Mouse (Mus musculus): ENCODE measurements around the gene Ptger3. TPM values are rescaled to one million over a fixed set of nuclear protein-coding genes. Genes with fewer than 3 reads are reported as not detected.

Gene Ptger3
- 2.0 and 2.8 TPM in 2 replicates for polyA plus RNA-seq (2014; fragmentation: Nextera tagmentation; extraction: Ambion mirVana)

GRCm38 (mm10) chr3:157566725-157567565 is at the start of gene Ptger3:
Gene Ptger3 (plus strand): TSS chr3:157566892.
- H3K36me3 ChIP-seq (ENCODE audit: control insufficient read depth, insufficient read depth, low read length): no peaks in the 10 kb centered on the region
- 2% methylated on average over 81 of the region's 84 CpGs for WGBS (ENCODE audit: insufficient replicate concordance)
- H3K4me2 ChIP-seq: peak within 1 kb of the TSS; percentile 93
- ATAC-seq (replicated peaks; ENCODE audit: insufficient number of reproducible peaks, low FRiP score, low TSS enrichment): peak; percentile 53
- H3K4me3 ChIP-seq (ENCODE audit: low read depth, low read length): peak within 1 kb of the TSS; percentile 56
- peaks cover 32% of the 10 kb centered on the region for H3K27me3 ChIP-seq (ENCODE audit: control insufficient read depth, insufficient read depth, low read length)
- no peak within 1 kb of the TSS for H3K27ac ChIP-seq (ENCODE audit: low read depth, low read length)
- H3K9me3 ChIP-seq (replicated peaks; ENCODE audit: control insufficient read depth, low read length): no peaks in the 10 kb centered on the region
- peak within 1 kb of the TSS; percentile 39; the same call in 1 of the 2 replicates for H3K9ac ChIP-seq (ENCODE audit: low read depth, low read length)
- H3K4me1 ChIP-seq (ENCODE audit: control insufficient read depth, insufficient read depth, low read length): peaks cover 10% of the 10 kb centered on the region; the same call in 1 of the 2 replicates

GRCm38 (mm10) chr3:157517992-157518391 is 48.7 kb upstream of the Ptger3 start:
- Histone ChIP-seq H3K4me3 (ENCODE audit: low read depth, low read length) (no peak overlapping the region), H3K9me3 (replicated peaks; ENCODE audit: control insufficient read depth, low read length) (no peaks in the 10 kb centered on the region), H3K4me2 (no peak overlapping the region), H3K36me3 (ENCODE audit: control insufficient read depth, insufficient read depth, low read length) (no peaks in the 10 kb centered on the region), H3K9ac (ENCODE audit: low read depth, low read length) (no peak overlapping the region), H3K4me1 (ENCODE audit: control insufficient read depth, insufficient read depth, low read length) (peaks cover 10% of the 10 kb centered on the region), H3K27ac (ENCODE audit: low read depth, low read length) (0 out of 2 replicates have a peak overlapping the region, but pooled peaks have one; percentile 25), H3K27me3 (ENCODE audit: control insufficient read depth, insufficient read depth, low read length) (peaks cover 6% of the 10 kb centered on the region; the same call in 1 of the 2 replicates)
- ATAC-seq (replicated peaks; ENCODE audit: insufficient number of reproducible peaks, low FRiP score, low TSS enrichment): no peak
- WGBS (ENCODE audit: insufficient replicate concordance): 28% methylated on average over 2 of the region's 2 CpGs

DNA sequence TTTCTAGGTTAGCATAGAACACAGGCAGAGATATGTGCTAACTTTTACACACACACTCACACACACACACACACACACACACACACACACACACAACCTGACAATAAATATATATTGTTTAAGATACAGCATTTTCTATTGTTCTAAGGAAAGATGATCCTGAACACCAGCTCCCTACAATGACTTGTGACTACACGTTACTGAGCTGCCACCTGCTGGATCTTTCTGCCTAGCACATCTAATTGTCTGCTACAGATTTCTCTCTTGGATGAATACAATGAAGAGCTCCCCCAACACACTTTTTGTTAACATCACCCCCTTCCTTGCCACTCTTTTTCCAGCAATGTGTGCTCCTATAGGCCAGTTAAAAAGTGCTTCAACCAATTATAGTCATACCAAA is 46.3 kb upstream of the Ptger3 start:
- Histone ChIP-seq H3K9ac (ENCODE audit: low read depth, low read length) (no peak overlapping the region), H3K4me3 (ENCODE audit: low read depth, low read length) (no peak overlapping the region), H3K27me3 (ENCODE audit: control insufficient read depth, insufficient read depth, low read length) (peaks cover 6% of the 10 kb centered on the region), H3K4me1 (ENCODE audit: control insufficient read depth, insufficient read depth, low read length) (peaks cover 10% of the 10 kb centered on the region), H3K9me3 (replicated peaks; ENCODE audit: control insufficient read depth, low read length) (no peaks in the 10 kb centered on the region), H3K36me3 (ENCODE audit: control insufficient read depth, insufficient read depth, low read length) (no peaks in the 10 kb centered on the region), H3K4me2 (no peak overlapping the region), H3K27ac (ENCODE audit: low read depth, low read length) (no peak overlapping the region)
- no peak for ATAC-seq (replicated peaks; ENCODE audit: insufficient number of reproducible peaks, low FRiP score, low TSS enrichment)
- WGBS (ENCODE audit: insufficient replicate concordance): 3% methylated on average over 1 of the region's 1 CpGs

- H3K27ac ChIP-seq (ENCODE audit: low read depth, low read length): no peak overlapping the region
- H3K9ac ChIP-seq (ENCODE audit: low read depth, low read length): no peak overlapping the region
- H3K4me3 ChIP-seq (ENCODE audit: low read depth, low read length): no peak overlapping the region
- no peaks in the 10 kb centered on the region for H3K36me3 ChIP-seq (ENCODE audit: control insufficient read depth, insufficient read depth, low read length)
- peaks cover 19% of the 10 kb centered on the region for H3K27me3 ChIP-seq (ENCODE audit: control insufficient read depth, insufficient read depth, low read length)
- no peaks in the 10 kb centered on the region for H3K4me1 ChIP-seq (ENCODE audit: control insufficient read depth, insufficient read depth, low read length)
- no peak overlapping the region for H3K4me2 ChIP-seq
- ATAC-seq (replicated peaks; ENCODE audit: insufficient number of reproducible peaks, low FRiP score, low TSS enrichment): no peak
- no peaks in the 10 kb centered on the region for H3K9me3 ChIP-seq (replicated peaks; ENCODE audit: control insufficient read depth, low read length)
- 32% methylated on average over 1 of the region's 1 CpGs for WGBS (ENCODE audit: insufficient replicate concordance)
These were observed 42.9 kb upstream of the Ptger3 start for GRCm38 (mm10) chr3:157523834-157524233.

GRCm38 (mm10) chr3:157531585-157531984 is 35.1 kb upstream of the Ptger3 start:
- Histone ChIP-seq H3K27me3 (ENCODE audit: control insufficient read depth, insufficient read depth, low read length) (peaks cover 38% of the 10 kb centered on the region), H3K9me3 (replicated peaks; ENCODE audit: control insufficient read depth, low read length) (no peaks in the 10 kb centered on the region)

DNA sequence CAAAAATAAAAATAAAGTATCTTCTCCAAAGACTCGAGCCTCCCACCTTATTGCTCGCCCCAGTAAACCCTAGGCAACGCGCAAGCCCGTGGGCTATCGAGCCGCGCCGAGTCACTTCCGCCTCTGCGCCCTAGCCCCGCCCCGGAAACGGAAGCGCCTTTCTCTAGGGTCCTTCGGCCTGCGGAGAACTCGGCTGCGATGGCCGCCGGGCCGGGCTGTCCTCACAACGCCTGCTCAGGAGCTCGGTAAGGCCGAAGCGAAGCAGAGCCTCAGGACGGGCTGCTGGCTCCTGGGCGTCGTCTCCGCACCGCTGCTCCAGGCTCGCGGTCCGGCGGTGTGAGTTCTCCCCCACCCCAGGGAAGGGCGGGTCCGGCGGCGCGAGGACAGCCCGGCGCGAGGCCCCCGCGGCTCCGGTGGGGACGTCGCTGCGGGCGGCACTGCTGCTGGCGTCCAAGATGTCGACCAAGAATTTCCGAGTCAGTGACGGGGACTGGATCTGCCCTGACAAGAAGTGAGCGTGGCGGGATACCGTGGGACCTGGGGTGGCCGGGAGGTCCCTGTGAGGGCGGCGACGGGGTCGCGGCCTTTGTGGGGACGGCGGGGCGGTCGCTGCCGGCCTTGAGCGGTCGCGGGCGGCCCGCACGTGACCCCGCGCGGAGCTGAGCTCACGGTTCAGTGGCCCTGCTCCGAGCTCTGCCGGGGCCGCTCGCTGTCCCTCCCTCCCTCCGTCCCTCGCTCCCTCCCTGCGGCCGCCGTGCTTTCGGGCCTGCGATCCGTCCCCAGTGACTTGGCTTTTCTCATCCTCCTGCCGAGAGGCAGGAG is 32.5 kb upstream of the Ptger3 start, which contains the start of gene Zranb2:
TSS of gene Zranb2 (plus strand) at position 197 of the 822 bp plus-strand sequence.
- under 1% methylated on average over 80 of the region's 91 CpGs for WGBS (ENCODE audit: insufficient replicate concordance)
- peak; percentile 92 for ATAC-seq (replicated peaks; ENCODE audit: insufficient number of reproducible peaks, low FRiP score, low TSS enrichment)
- peak within 1 kb of the TSS; percentile 82 for H3K9ac ChIP-seq (ENCODE audit: low read depth, low read length)
- H3K4me1 ChIP-seq (ENCODE audit: control insufficient read depth, insufficient read depth, low read length): peaks cover 6% of the 10 kb centered on the region; the same call in 1 of the 2 replicates
- H3K27ac ChIP-seq (ENCODE audit: low read depth, low read length): peak within 1 kb of the TSS; percentile 94
- peak within 1 kb of the TSS; percentile 88 for H3K4me3 ChIP-seq (ENCODE audit: low read depth, low read length)
- H3K9me3 ChIP-seq (replicated peaks; ENCODE audit: control insufficient read depth, low read length): no peaks in the 10 kb centered on the region
- H3K36me3 ChIP-seq (ENCODE audit: control insufficient read depth, insufficient read depth, low read length): peaks cover 6% of the 10 kb centered on the region
- peaks cover 25% of the 10 kb centered on the region for H3K27me3 ChIP-seq (ENCODE audit: control insufficient read depth, insufficient read depth, low read length)
- H3K4me2 ChIP-seq: peak within 1 kb of the TSS; percentile 86

More at GRCm38 (mm10) chr3:157531585-157531984, 35.1 kb upstream of the Ptger3 start:
- H3K9ac ChIP-seq (ENCODE audit: low read depth, low read length): no peak overlapping the region
- no peak overlapping the region for H3K4me3 ChIP-seq (ENCODE audit: low read depth, low read length)
- no peak overlapping the region for H3K27ac ChIP-seq (ENCODE audit: low read depth, low read length)
- H3K4me1 ChIP-seq (ENCODE audit: control insufficient read depth, insufficient read depth, low read length): peaks cover 6% of the 10 kb centered on the region; the same call in 1 of the 2 replicates
- 64% methylated on average over 2 of the region's 2 CpGs for WGBS (ENCODE audit: insufficient replicate concordance)
- no peak overlapping the region for H3K4me2 ChIP-seq
- no peak for ATAC-seq (replicated peaks; ENCODE audit: insufficient number of reproducible peaks, low FRiP score, low TSS enrichment)
- no peaks in the 10 kb centered on the region for H3K36me3 ChIP-seq (ENCODE audit: control insufficient read depth, insufficient read depth, low read length)

- Histone ChIP-seq H3K36me3 (ENCODE audit: control insufficient read depth, insufficient read depth, low read length) (peaks cover 9% of the 10 kb centered on the region), H3K9me3 (replicated peaks; ENCODE audit: control insufficient read depth, low read length) (no peaks in the 10 kb centered on the region), H3K27ac (ENCODE audit: low read depth, low read length) (peak overlapping the region; percentile 94), H3K4me2 (peak overlapping the region; percentile 86), H3K4me3 (ENCODE audit: low read depth, low read length) (peak overlapping the region; percentile 88), H3K4me1 (ENCODE audit: control insufficient read depth, insufficient read depth, low read length) (peaks cover 6% of the 10 kb centered on the region; the same call in 1 of the 2 replicates), H3K27me3 (ENCODE audit: control insufficient read depth, insufficient read depth, low read length) (peaks cover 18% of the 10 kb centered on the region), H3K9ac (ENCODE audit: low read depth, low read length) (peak overlapping the region; percentile 82)
- 4% methylated on average over 15 of the region's 15 CpGs for WGBS (ENCODE audit: insufficient replicate concordance)
- peak; percentile 44 for ATAC-seq (replicated peaks; ENCODE audit: insufficient number of reproducible peaks, low FRiP score, low TSS enrichment)
These were observed 31.8 kb upstream of the Ptger3 start for GRCm38 (mm10) chr3:157534786-157535415.

- H3K27ac ChIP-seq (ENCODE audit: low read depth, low read length): no peak overlapping the region
- 93% methylated on average over 2 of the region's 2 CpGs for WGBS (ENCODE audit: insufficient replicate concordance)
- no peak for ATAC-seq (replicated peaks; ENCODE audit: insufficient number of reproducible peaks, low FRiP score, low TSS enrichment)
These were observed 17.4 kb upstream of the Ptger3 start for GRCm38 (mm10) chr3:157549323-157549722.

More at GRCm38 (mm10) chr3:157549323-157549722, 17.4 kb upstream of the Ptger3 start:
- Histone ChIP-seq H3K27me3 (ENCODE audit: control insufficient read depth, insufficient read depth, low read length) (no peaks in the 10 kb centered on the region), H3K36me3 (ENCODE audit: control insufficient read depth, insufficient read depth, low read length) (peaks cover 17% of the 10 kb centered on the region), H3K4me1 (ENCODE audit: control insufficient read depth, insufficient read depth, low read length) (no peaks in the 10 kb centered on the region), H3K4me2 (no peak overlapping the region), H3K9ac (ENCODE audit: low read depth, low read length) (no peak overlapping the region), H3K9me3 (replicated peaks; ENCODE audit: control insufficient read depth, low read length) (no peaks in the 10 kb centered on the region), H3K4me3 (ENCODE audit: low read depth, low read length) (no peak overlapping the region)
